Mouse (Mus musculus) NIH3T3 (cell line): ENCODE data around the gene Fstl4.

Experiments used
- DNase-seq: peaks from one replicate; pipeline ENCODE4 v3.0.0-alpha.2; 2012; ENCODE audit warnings: low read depth

Gene Fstl4

DNA sequence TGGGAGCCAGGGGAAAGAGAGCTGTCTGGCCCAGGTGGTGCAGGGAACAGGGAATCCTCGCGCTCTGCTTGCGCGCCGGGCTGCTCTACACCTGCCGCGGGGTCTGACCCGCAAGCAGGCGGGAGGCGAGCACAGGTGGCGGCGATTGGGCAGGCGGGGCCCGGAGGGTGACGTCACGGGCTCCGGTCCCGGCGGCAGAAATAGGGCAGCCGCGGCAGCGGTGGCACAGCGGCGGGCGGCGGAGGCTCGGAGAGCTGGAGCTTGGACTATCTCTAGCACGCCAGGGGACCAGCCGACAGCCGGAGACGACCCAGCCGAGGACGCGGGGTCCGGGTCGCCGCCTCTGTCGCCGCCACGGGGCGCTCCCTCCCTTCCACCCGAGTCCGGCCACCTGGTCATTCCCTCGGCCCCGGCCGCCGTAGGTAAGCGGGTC is at the start of gene Fstl4:
TSS of gene Fstl4 (plus strand) at position 174 of the 433 bp plus-strand sequence.
- DNase-seq, result no peak

DNA sequence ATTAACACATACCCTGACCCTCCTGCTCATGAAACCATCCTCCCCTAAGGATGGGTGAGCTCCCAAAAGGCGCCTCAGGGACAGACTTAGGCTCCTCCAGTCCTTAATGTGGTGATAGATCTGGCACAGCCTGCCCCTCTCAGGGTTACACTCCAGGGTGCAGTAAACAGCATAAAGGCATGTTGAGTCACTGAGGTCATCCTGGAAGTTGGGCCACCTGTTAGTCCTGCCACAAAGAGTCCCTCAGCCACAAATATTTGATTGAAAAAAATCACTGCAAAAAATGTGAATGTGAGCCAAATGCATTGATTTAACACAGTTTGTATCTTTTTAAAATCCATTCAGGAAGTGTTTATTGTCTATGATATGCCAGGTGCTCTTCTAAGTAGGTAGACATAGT is 45.9 kb upstream of the Fstl4 start:
- DNase-seq, result no peak

DNA sequence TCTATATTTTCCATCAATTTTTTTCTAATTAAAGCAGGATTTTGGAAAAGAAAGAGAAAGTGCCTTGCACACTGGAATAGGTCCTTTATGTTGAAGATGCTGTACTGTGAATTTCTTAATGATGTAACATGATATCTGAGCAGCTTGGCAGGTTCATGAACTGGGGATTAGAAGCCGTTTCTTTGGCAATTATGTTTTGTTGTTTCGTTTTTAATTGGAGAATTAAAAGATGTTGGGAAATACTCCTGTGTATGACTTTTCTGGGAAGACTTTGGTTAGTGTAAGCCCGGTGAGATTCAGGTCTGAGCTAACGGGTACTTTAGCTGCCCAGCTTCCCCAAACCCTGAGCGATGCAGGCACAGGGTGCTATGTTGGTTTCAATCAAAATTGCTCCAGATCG is 43.3 kb upstream of the Fstl4 start:
- DNase-seq, result no peak

DNA sequence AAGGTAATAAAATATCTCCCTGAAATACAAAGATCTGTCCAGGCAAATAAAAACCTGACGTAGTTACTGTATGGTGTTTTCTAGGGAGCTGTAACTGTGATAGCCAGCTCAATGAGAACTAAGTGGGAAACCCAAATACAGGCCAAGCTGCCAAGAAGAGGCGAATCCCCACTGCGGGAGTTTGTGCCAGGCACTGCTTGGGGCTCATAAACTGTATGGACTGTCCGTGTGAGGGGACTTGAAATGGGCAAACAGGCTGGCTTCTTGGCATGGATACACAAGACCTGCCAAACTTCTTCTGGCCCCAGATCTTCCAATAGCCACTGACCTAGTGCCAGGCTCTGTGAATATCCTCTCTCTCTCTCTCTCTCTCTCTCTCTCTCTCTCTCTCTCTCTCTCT is 41.7 kb upstream of the Fstl4 start:
- no peak for DNase-seq

DNA sequence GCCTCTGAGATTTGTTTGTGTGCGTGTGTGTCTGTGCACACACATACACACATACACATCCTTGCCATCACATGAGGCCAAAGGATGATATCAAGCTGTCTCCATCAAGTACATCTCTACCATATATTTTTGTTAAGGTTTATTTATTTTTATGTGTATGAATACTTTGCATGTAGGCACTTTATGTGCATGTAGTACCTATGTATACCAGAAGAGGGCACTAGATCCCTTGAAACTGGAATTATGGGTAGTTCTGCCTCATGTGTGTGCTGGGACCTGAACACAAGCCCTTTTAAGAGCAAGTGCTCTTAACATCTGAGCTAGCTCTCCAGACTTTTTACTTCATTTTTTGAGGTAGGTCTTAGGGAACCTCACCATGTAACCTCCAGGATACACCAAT is 38.4 kb upstream of the Fstl4 start:
- peak; percentile 30 for DNase-seq

DNA sequence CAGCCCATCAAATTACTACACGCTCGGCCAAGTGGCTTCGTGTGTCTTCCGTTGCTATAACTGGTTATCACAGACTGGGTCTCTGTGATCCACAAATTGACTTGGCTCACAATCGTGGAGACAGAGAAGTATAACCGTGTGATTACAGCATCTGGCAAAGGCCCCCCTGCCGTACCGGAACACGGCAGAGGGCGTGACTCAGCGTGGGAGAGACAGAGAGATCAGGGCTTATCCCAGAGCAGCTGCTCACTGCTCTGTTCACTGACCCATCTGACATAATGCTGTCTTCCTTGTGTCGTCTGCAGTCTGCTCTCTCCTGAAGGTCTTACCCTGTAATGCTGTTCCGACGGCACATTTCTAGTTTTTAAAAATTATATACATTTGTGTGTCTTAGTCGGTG is 36.0 kb upstream of the Fstl4 start:
- no peak for DNase-seq

DNA sequence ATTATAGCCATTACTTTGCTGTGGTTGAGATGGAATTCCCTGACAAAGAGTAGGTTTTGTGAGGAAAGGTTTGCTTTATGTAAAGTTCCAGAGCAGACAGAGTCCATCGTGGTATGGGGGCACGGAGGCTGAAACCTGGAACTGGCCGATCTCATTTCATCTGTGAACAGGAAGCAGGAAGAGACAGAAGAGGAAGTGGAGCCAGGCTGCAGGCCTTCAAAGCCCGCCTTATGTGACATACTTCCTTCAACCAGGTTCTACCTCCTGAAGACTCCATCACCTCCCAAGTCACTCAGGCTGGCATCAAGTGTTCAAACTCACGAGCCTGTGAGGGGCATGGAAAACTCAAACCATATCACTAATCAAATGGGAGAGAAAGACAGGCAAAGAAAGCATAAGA is 34.5 kb upstream of the Fstl4 start:
- DNase-seq, result no peak

DNA sequence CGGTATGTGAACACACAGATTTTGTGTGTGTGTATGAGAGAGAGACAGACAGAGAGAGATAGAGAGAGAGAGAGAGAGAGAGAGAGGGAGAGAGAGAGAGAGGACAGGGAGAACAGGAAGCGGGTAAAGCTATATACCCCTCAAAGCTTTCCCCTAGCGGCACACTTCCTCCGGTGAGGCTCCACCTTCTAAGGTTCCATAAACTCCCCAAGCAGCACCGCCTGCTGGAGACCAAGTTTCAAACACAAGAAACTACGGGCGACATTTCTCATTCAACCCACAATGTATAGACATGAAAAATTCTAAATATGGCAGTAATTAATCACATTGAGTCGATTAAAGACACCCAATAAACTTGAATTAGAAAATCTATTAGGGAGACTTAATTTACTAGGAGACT is 32.5 kb upstream of the Fstl4 start:
- no peak for DNase-seq

DNA sequence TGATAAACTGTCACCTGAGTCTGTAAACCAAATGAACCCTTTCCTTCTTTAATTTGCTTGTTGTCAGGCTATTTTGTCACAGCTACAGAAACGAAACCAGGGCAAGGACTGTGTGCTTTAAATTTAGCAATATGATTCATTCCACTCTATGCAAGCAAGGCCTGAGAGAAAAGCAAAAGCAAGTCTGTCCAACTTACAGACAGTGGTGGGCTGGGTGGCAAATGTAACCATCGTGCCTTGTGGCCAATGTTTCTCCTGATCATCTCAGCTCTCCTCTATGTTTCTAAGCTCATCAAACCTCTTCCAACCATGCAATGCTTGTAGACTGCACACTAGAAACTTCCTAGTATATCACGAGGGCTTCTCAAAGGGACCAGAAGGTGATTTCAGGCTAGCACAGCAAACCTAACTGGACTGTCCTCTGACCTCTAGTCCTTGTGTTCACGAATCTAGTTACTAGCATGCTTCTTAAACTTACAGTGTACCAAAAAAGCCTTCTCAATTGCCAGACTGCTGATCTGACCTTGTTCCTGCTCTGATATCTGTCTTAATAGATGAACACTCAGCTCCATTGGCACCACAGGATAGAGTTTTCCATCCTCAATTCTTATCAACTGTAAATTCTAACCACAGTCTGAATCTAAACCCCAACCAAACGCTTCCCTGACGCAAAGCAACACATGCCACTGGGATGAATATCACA is 29.8 kb upstream of the Fstl4 start:
- no peak for DNase-seq

DNA sequence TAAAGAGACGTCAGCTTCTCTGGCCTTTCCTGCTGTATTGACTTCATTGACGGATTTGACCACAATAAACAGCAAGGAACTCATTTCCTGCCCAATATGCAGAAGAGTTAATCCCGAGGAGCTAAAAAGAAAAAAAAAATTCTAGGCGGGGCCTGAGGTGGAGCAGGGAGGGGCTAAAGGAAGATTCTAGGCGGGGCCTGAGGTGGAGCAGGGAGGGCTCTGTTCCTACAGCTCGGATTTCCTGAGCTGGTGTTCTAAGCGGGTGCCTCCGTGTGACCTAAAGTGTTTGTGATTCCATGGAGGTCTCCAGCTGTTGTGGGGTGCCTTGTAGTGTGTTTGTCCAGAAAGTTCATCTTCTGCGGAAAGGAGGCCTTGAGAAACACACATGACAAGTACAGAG is 25.2 kb upstream of the Fstl4 start:
- DNase-seq, result no peak

DNA sequence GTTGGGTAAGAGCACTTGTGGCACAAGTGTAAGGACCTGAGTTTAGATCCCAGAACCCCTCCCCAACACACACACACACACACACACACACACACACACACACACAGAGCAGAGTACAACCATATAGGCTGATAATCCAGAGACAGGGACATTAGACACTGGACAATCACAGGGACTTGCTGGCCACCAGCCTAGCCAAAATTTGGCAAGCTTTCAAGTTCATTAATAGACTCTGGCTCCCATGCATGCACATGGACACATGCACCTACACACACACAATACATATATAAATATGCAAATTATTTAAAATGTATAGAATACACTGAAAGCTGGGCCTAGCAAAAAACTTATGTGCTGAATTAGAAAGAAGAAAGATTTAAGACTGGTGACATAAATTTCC is 24.0 kb upstream of the Fstl4 start:
- DNase-seq, result no peak

DNA sequence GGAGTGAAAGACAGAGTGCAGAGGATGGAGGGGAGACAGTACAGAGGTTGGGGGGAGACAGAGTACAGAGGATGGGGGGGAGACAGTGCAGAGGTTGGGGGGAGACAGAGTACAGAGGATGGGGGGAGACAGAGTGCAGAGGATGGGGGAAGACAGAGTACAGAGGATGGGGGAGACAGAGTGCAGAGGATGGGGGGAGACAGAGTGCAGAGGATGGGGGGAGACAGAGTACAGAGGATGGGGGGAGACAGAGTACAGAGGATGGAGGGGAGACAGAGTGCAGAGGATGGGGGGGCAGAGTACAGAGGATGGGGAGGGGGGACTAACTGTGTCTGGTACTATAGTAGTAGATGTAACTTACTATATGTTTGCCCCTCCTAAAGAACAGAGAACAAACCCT is 20.5 kb upstream of the Fstl4 start:
- DNase-seq, result no peak

DNA sequence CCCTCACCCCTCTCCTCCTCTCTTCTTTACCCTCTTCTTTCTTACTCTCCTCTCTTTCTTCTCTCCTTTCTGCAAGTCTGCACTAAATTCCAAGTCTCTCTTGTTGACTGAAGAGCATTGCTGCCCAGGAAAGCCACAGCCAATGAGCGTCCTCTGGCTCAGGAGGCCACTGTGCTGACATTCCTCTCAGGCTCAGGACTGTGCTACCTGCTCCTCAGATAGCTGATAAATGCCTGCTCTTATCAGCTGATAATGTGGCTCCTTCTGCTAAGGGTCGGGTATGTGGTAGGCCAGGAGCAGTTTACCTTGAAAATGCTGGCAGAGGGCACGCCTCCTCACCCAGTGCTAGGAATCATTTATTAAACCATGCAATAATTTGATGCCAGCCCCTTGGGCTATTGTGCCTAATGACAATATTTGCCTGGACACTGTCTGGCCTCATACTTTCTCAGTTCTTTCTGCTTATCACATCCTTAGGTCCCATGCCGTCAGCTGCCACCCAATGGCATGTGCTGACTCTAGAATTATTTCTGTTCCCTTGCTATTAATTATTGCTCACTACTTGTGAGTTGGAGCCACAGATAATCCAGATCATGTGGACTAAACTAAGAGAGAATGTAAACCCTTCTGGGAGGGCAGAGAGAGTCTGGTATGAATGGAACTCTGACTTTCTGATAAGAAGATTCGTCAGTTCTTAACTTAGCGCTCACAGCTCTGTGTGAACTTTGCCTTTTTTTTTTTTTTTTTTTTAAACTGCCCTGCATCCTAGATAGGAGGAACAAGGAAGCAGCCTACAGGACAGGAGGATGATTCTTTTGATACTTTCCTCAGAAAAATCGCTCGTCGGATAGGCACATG is 19.6 kb upstream of the Fstl4 start:
- no peak for DNase-seq

DNA sequence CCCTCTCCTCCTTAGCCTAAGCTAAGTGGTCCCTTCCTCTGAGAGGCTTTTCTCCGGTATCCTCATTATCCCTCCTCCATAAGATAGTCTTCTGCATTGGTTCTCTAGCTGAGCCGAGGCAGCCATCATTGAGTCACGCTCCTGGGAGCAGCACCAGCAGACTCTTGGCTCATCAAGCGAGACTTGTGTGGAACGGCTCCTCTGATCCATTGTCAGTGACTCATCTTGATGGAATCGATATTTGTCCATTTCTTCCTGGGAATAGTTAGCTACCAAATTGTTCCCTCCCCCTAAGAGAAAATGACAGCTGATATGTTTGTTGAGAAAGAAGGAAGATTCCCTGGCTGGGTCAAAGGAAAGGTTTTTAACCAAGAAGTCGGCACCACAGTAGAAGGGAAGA is 17.2 kb upstream of the Fstl4 start:
- peak; percentile 38 for DNase-seq

DNA sequence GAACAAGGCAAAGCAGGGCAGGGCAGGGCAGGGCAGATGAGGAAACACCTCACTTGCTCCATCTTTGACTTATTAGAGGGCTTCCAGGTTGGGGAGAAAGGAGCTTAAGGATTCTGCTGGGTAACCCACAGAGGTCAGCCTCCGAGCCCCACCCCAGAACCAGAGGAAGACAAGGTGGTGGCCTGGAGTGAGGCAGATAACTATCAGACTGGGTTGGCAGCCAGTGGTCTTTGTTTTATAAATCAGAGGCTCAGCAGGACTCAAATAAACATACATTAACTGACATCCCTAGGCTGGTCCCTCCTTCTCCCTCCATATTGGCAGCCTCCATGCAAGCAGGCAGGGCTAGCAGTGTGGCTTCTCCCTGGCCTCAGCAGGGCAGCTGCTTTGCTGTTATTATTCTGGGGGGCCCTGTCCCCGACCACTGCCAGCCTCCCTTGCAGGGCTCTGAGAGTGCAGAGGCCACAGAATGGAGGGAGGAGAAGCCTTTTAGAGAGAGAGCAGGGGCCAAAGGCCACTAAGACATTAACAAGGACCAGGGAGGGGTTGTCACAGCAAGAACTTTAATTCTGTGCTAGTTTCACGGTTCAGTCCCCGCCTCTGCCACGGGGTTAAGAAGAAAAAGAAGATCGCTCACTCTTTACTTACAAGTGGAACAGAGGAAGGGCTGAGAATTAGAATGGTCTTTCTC is 16.5 kb upstream of the Fstl4 start:
- DNase-seq, result no peak

DNA sequence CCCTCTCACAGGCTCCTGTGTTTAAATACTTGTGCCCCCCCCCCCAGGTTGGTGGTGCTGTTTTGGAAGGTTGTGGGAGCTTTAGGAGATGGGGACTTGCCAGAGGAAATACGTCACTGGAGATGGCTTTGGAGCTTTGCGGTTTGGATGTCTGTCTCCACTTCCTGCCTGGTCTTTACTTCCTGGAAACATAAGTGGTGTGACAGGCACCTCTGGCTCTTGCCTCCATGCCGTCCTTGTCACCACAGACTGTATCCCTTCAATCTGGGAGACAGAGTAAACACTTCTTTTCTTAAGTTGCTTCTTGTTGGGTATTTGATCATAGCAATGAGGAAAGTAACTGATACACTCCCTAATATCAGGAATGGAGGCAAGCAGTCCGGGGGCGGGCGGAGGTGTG is 14.4 kb upstream of the Fstl4 start:
- DNase-seq, result no peak

DNA sequence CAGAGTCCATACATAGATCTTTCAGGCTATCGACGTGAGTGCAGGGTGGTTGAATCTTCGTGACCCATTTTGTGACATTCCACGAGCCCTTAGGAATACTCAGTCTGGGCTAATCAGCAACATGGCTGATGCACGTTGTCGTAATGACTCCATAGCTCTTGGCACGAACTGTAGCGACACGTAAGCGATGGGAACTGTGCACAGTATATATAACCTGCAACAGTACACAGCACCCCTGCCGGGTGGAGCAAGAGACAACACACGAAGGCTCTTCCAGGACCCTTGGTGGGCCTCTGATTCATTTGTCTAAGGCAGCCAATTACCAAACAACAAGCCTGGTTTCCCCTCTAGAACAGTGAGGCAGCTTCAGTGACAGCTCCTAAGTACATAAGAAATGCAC is 11.9 kb upstream of the Fstl4 start:
- no peak for DNase-seq

DNA sequence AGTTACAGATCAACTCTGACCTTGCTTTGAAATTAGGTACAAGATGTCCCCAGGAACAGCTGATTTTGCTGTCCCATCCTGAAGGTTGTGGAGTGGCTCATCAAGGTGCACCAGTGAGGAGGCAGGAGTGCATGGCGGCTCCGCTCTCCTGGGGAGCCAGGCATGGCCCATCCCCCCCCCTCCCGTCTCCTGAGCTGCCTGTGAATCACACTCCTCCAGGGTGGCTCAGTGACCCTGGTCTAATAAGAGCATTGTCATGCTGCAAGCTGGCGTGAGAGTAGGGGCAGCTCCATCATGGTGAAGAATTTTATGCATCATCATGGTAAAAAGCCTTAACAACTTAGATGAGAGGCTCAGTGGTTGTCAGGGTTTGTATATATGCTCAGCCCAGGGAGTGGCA is 11.2 kb upstream of the Fstl4 start:
- DNase-seq, result peak; percentile 12

DNA sequence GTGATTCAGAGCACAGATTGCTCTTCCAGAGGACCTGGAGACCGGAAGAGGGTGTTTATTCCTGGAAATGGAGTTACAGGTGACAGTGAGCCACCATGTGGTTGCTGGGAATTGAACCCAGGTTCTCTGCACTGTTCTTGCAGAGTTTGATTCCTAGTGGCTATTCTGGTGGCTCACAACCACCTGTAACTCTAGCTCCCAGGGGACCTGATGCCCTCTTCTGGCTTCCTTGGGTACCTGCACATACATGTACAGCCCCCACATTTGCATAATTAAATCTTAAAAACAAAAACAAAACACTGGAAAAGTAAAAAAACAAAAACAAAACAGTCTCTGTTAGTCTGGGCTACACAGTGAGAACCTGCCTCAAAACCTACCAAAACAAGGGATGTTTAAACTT is 2.6 kb upstream of the Fstl4 start:
- DNase-seq, result peak; percentile 17

DNA sequence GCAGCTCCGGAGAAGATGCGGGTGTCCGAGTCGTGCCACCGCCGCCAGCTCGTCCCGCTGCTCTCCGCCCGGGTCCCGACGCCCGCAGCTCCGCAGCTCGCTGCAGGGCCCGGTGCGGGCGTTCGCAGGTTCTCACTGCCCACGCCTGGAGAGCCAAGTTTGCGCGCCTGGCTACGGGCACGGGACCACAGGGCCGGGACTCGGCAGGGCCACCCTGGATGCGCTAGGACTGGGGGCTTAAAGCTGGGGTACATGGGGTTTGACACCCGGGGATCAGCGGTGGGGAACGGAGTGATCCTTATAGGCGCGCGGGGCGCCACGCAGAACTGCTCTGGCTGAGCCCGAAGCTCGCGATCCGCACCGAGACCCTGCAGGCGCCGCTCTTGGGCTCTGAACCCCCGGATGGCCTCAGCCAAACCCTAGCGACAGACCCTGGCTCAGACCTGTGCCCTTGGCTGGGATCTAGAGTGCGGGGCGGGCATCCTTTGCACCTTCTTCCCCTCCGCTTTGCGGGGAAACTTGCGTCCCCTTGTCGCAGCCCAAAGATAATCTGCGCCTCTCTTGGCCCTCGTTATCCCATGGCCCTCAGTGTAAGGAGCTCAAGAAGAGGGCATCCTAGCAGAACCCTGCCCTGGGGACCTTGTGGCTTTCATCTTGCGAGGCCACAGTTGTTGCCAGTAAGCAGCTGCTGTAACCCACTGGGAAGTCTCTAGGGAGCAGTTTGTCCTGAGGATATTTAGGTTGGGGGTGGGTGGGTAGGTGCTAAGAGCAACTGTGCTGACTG is 652 bp downstream of the Fstl4 start:
- DNase-seq, result no peak

DNA sequence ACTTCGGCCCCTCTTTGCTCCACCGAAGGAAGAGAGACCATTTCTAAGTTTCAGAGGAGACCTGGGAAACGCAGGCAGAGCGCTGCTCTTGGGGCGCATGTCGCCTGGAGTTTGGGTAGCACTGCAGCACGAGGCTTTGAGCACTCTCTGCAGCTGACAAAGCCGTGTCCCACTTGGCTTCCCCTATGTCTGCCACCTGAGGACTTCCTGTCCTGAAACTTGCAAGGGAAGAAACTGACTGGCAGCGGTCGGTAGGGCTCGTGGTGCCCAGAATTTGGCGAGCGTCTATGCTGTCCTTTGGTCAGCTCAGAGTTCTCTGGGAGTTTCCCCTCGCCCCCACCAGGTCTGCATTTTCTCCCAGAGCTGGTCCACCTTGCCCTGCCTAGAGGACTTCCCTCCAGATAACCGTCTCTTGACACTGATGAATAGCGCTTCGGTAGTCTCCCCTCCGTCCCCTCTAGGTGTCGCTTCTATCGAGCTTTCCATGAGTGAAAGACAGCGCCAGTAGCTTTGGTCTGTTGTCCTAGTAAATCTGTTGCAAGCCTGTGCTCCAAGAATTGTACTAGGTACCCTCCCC is 1.3 kb downstream of the Fstl4 start:
- DNase-seq, result no peak

DNA sequence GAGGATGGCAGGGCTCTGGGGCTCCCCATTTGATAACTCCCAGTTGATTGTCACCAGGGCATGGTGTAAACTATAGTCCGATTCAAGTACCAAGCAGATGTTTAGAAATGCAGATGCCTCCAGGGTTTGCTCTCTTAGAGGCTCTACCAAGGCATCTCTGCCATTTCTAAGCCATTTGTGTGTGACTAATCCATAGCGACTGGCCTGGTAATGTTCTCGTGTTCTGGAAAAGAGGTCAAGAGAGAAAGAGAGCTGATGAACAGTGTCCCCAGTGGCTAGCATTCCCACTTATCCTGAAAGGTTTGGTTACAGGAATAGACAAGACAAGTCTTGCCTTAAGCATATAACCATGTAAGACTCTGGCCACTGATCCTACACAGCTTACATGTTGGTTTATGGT is 3.5 kb downstream of the Fstl4 start:
- DNase-seq, result no peak
